In genomic region chr11:120250991-120251949, GRCm38 (mm10) we compare ENCODE assay signal across 10 mouse cellular contexts. TPM values are rescaled to one million over a fixed set of nuclear protein-coding genes. Genes with fewer than 3 reads are reported as not detected.
DNase-seq lines count a peak whose midpoint lies in the region; ATAC-seq and TF ChIP-seq lines count a peak whose summit lies in the region.
"Had no signal": no experiment of that assay in that cellular context is flagged by ENCODE, and none has a peak within 500 bp of the region (broad histone marks: within the 10 kb centered on the region; RNA-seq: fewer than 3 reads in every experiment).

No protein-coding gene starts in this region.

- H3K4me2 ChIP-seq in hindbrain, embryonic 12.5 days (replicated peaks), result no peak overlapping the region
- no peak overlapping the region for H3K4me2 ChIP-seq in hindbrain, embryonic 16.5 days (ENCODE audit: low read length)
- no peak overlapping the region for H3K4me2 ChIP-seq in liver, embryonic 14.5 days (ENCODE audit: low read depth)

- TF ChIP-seq EP300 in ES-Bruce4 (IDR thresholded peaks at IDR 0.05; ENCODE audit: insufficient read depth, low read depth, low read length), result no peak
- no peak for TF ChIP-seq EP300 in liver, embryonic 14.5 days (IDR thresholded peaks at IDR 0.05; ENCODE audit: low read depth)

- H3K4me1 ChIP-seq in hindbrain, embryonic 12.5 days, result peaks cover 90% of the 10 kb centered on the region
- H3K4me1 ChIP-seq in hindbrain, embryonic 16.5 days (ENCODE audit: control insufficient read depth, insufficient read depth, low read depth, low read length), result peaks cover 63% of the 10 kb centered on the region
- H3K4me1 ChIP-seq in ES-Bruce4 (ENCODE audit: control insufficient read depth, insufficient read depth, low read length), result peaks cover 17% of the 10 kb centered on the region
- peaks cover 0 to 4% of the 10 kb centered on the region in 2 experiments; a peak in 1 of 4 replicates for H3K4me1 ChIP-seq in liver, embryonic 14.5 days (replicated peaks; ENCODE audit: control insufficient read depth in 2 of 2, insufficient read depth in 2 of 2, low read length in 1 of 2)

- H3K9ac ChIP-seq in hindbrain, embryonic 12.5 days, result no peak overlapping the region
- H3K9ac ChIP-seq in hindbrain, embryonic 16.5 days (ENCODE audit: low read depth, low read length), result no peak overlapping the region
- H3K9ac ChIP-seq in ES-Bruce4 (ENCODE audit: low read depth, poor library complexity, severe bottlenecking), result no peak overlapping the region
- no peak overlapping the region for H3K9ac ChIP-seq in liver, embryonic 14.5 days (replicated peaks)

- ATAC-seq in hindbrain, embryonic 12.5 days (ENCODE audit: low FRiP score), result no peak
- ATAC-seq in hindbrain, embryonic 16.5 days, result no peak
- peak; percentile 64 for ATAC-seq in granulocyte monocyte progenitor cell, adult 5-6 weeks (replicated peaks; ENCODE audit: poor library complexity, severe bottlenecking)
- ATAC-seq in liver, embryonic 14.5 days (ENCODE audit: insufficient read depth), result no peak
- ATAC-seq in frontal cortex, adult (ENCODE audit: low TSS enrichment), result no peak
- ATAC-seq: Patski had no signal

- H3K9me3 ChIP-seq in hindbrain, embryonic 12.5 days (replicated peaks), result no peaks in the 10 kb centered on the region
- H3K9me3 ChIP-seq in hindbrain, embryonic 16.5 days (ENCODE audit: control insufficient read depth, low read length), result no peaks in the 10 kb centered on the region
- no peaks in the 10 kb centered on the region for H3K9me3 ChIP-seq in ES-Bruce4 (replicated peaks; ENCODE audit: control insufficient read depth, insufficient read depth, low read length, poor library complexity, severe bottlenecking)
- no peaks in the 10 kb centered on the region for H3K9me3 ChIP-seq in liver, embryonic 14.5 days (ENCODE audit: control insufficient read depth, low read length)

- TF ChIP-seq POLR2A in ES-Bruce4 (IDR thresholded peaks at IDR 0.05; ENCODE audit: insufficient read depth, low read length), result no peak

- H3K27me3 ChIP-seq in hindbrain, embryonic 12.5 days, result no peaks in the 10 kb centered on the region
- no peaks in the 10 kb centered on the region for H3K27me3 ChIP-seq in hindbrain, embryonic 16.5 days (replicated peaks; ENCODE audit: control insufficient read depth, insufficient read depth, low read length)
- H3K27me3 ChIP-seq in ES-Bruce4 (ENCODE audit: control insufficient read depth, insufficient read depth, low read length, poor library complexity, severe bottlenecking), result no peaks in the 10 kb centered on the region
- no peaks in the 10 kb centered on the region for H3K27me3 ChIP-seq in liver, embryonic 14.5 days (ENCODE audit: control insufficient read depth, insufficient read depth, low read length)
- H3K27me3 ChIP-seq: Patski had no signal

- peak; percentile 17 for TF ChIP-seq CTCF in ES-Bruce4 (IDR thresholded peaks at IDR 0.05; ENCODE audit: low read depth, low read length)
- 0 out of 2 replicates have a peak, but pooled peaks have one; percentile 31 for TF ChIP-seq CTCF in liver, embryonic 14.5 days (IDR thresholded peaks at IDR 0.05; ENCODE audit: low read depth)

- no peak overlapping the region for H3K4me3 ChIP-seq in hindbrain, embryonic 12.5 days
- H3K4me3 ChIP-seq in hindbrain, embryonic 16.5 days (ENCODE audit: low read length), result no peak overlapping the region
- H3K4me3 ChIP-seq in ES-Bruce4 (ENCODE audit: low read depth, low read length), result no peak overlapping the region
- no peak overlapping the region for H3K4me3 ChIP-seq in liver, embryonic 14.5 days (ENCODE audit: insufficient read depth in 1 of 2, low read depth in 2 of 2, low read length in 2 of 2)

- no peak for DNase-seq in liver, embryonic 14.5 days (ENCODE audit: low read depth in 3 of 3, low spot score in 3 of 3)
- DNase-seq in urinary bladder, postnatal 4 days (ENCODE audit: low spot score in 2 of 2), result no peak
- no peak for DNase-seq in spleen, adult 12 weeks (ENCODE audit: low spot score)

- WGBS in hindbrain, embryonic 12.5 days, result 74% methylated on average over 18 of the region's 18 CpGs
- 82% methylated on average over 18 of the region's 18 CpGs for WGBS in hindbrain, embryonic 16.5 days
- 35% methylated on average over 18 of the region's 18 CpGs for WGBS in liver, embryonic 14.5 days (ENCODE audit: insufficient replicate concordance)

- 0 out of 2 replicates have a peak, but pooled peaks cover 5% of the 10 kb centered on the region for H3K36me3 ChIP-seq in hindbrain, embryonic 12.5 days
- no peaks in the 10 kb centered on the region for H3K36me3 ChIP-seq in hindbrain, embryonic 16.5 days (ENCODE audit: control insufficient read depth, insufficient read depth, low read length)
- H3K36me3 ChIP-seq in ES-Bruce4 (ENCODE audit: control insufficient read depth, insufficient read depth, low read length, poor library complexity, severe bottlenecking), result no peaks in the 10 kb centered on the region
- H3K36me3 ChIP-seq in liver, embryonic 14.5 days (replicated peaks; ENCODE audit: control insufficient read depth, insufficient read depth, low read depth), result no peaks in the 10 kb centered on the region

- H3K27ac ChIP-seq in hindbrain, embryonic 12.5 days, result peak overlapping the region; percentile 50
- H3K27ac ChIP-seq in hindbrain, embryonic 16.5 days (ENCODE audit: low read depth, low read length), result no peak overlapping the region
- H3K27ac ChIP-seq in ES-Bruce4 (ENCODE audit: insufficient read depth, low read length), result peak overlapping the region; percentile 93
- H3K27ac ChIP-seq in liver, embryonic 14.5 days, result no peak overlapping the region
- H3K27ac ChIP-seq: macrophage had no signal

RNA-seq across cellular contexts. Expression of gene Bahcc1, which starts 18.5 kb away (rescaled TPM):
- polyA plus RNA-seq in hindbrain, embryonic 12.5 days (2016; fragmentation: Nextera tagmentation; extraction: Ambion mirVana), result 21.9 and 23.8 TPM in 2 replicates
- 7.8 and 9.7 TPM in 2 replicates for polyA plus RNA-seq in hindbrain, embryonic 16.5 days (2015; fragmentation: Nextera tagmentation; extraction: Ambion mirVana)
- 21.2 and 21.6 TPM in 2 replicates for polyA plus RNA-seq in ES-Bruce4 (2011; ENCODE audit: insufficient read depth, insufficient read length, low read depth, missing spikeins)
- total RNA-seq in granulocyte monocyte progenitor cell, adult 5-6 weeks (2014; fragmentation: Nextera tagmentation), result 22.5 and 22.9 TPM in 2 replicates
- total RNA-seq in granulocyte monocyte progenitor cell, adult 5-6 weeks (2017), result 4.7 and 5.9 TPM in 2 replicates
- 1.5 and 1.6 TPM in 2 replicates for polyA plus RNA-seq in liver, embryonic 14.5 days (2012; rRNA removed)
- 0.75 and 1.2 TPM in 2 replicates for polyA plus RNA-seq in liver, embryonic 14.5 days (2014; fragmentation: Nextera tagmentation; extraction: Ambion mirVana)

Comparison
In these comparisons a context has a peak if more than half of its experiments do, and no peak if none do; other contexts are left out.
1. H3K27ac ChIP-seq: peak in hindbrain, embryonic 12.5 days (single experiment) and ES-Bruce4 (single experiment); none in hindbrain, embryonic 16.5 days (single experiment) and liver, embryonic 14.5 days (single experiment).